Mouse (Mus musculus) lung, postnatal 0 days (tissue): Measurements from ENCODE around the gene Tefm.

Source experiments
- CTCF ChIP-seq: IDR thresholded peaks from 2 replicates; pipeline ENCODE4 v1.5.1; 2016; ENCODE audit warnings: antibody characterized with exemption, mild to moderate bottlenecking
- EP300 ChIP-seq: IDR thresholded peaks from 2 replicates; pipeline ENCODE4 v1.6.1; 2016; ENCODE audit warnings: antibody characterized with exemption, mild to moderate bottlenecking, control low read depth

- TF ChIP-seq CTCF (no peak), EP300 (peak; percentile 83)
These were observed 6.3 kb upstream of the Tefm start for GRCm38 (mm10) chr11:80148313-80148712.
